Mouse (Mus musculus) cerebellum, adult 2 months (tissue): Measurements from ENCODE around the gene Cnot4.

Experiments
- CTCF ChIP-seq: fragments of 200-500 bp; IDR thresholded peaks from 2 replicates; pipeline ENCODE4 v1.5.1; 2011; ENCODE audit warnings: low read depth, mild to moderate bottlenecking, control low read depth, low read length, moderate library complexity, borderline replicate concordance; ENCODE audit not compliant: insufficient read depth
- POLR2A ChIP-seq: fragments of 200-500 bp; IDR thresholded peaks from 2 replicates; pipeline ENCODE4 v1.6.1; 2011; ENCODE audit warnings: low read length, control low read depth, borderline replicate concordance; ENCODE audit not compliant: insufficient read depth

GRCm38 (mm10) chr6:35032704-35033103, 100.8 kb downstream of the Cnot4 start:
- no peak for TF ChIP-seq POLR2A
- no peak for TF ChIP-seq CTCF
